ENCODE assay signal across 27 mouse cellular contexts in the genomic region with DNA sequence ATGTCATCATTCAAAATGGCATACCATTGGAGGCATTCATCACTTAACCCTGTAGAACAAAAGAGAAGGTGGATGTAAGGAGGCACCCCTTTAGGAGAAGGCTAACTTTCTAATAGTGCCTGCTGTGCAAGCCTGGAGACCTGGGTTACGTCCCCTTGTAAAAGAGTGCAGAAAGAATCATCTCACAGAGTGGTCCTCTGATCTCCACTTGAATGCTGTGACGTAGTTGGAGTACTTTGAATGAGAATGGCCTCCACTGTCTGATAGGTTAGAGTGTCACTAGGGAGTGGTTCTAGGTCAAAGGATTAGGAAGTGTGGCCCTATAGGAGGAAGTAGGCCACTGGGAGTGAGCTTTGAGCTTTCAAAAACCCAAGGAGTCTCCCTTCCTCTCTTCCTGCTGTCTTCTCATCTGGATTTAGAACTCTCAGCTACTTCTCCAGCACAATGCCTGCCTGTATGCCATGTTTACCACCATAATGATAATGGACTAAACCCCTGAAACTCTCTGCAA.
"Had no signal": no experiment of that assay in that cellular context is flagged by ENCODE, and none has a peak within 500 bp of the region (broad histone marks: within the 10 kb centered on the region; RNA-seq: fewer than 3 reads in every experiment).

No protein-coding gene starts in this region.

- DNase-seq: gastrocnemius, postnatal 14 days; gastrocnemius, postnatal 36 days; heart, adult 18-20 months; heart, postnatal 10 days; heart, postnatal 4 days; kidney, adult 11 months; kidney, adult 2 months; kidney, adult 9 months; kidney, postnatal 14 days; kidney, postnatal 36 days; layer of hippocampus, adult 9-11 months; layer of hippocampus, postnatal 36 days; liver; liver, embryonic 13.5 days had no signal

- H3K4me1 ChIP-seq: heart, embryonic 10.5 days; heart, embryonic 12.5 days; hindbrain, embryonic 10.5 days; hindbrain, embryonic 12.5 days; kidney, embryonic 15.5 days; limb, embryonic 10.5 days; limb, embryonic 12.5 days; liver, embryonic 13.5 days; liver, embryonic 15.5 days had no signal

- H3K36me3 ChIP-seq: hindbrain, embryonic 12.5 days; kidney, embryonic 15.5 days; limb, embryonic 12.5 days had no signal

- H3K9me3 ChIP-seq: heart, embryonic 10.5 days; heart, embryonic 12.5 days; hindbrain, embryonic 10.5 days; hindbrain, embryonic 12.5 days; kidney, embryonic 15.5 days; limb, embryonic 10.5 days; limb, embryonic 12.5 days; liver, embryonic 13.5 days; liver, embryonic 15.5 days had no signal

- ATAC-seq: hindbrain, postnatal 0 days; intestine, embryonic 16.5 days had no signal

- H3K27ac ChIP-seq: heart, embryonic 10.5 days; hindbrain, embryonic 10.5 days; hindbrain, embryonic 12.5 days; hindbrain, embryonic 14.5 days; hindbrain, postnatal 0 days; kidney, embryonic 15.5 days; kidney, postnatal 0 days; limb, embryonic 10.5 days; limb, embryonic 12.5 days; liver, embryonic 13.5 days; liver, embryonic 15.5 days had no signal

- H3K27me3 ChIP-seq: heart, embryonic 12.5 days; hindbrain, embryonic 12.5 days; kidney, embryonic 15.5 days; limb, embryonic 12.5 days; liver, embryonic 13.5 days; liver, embryonic 15.5 days had no signal

- H3K4me2 ChIP-seq: heart, embryonic 12.5 days; hindbrain, embryonic 12.5 days; hindbrain, embryonic 14.5 days; kidney, embryonic 15.5 days; limb, embryonic 12.5 days; liver, embryonic 11.5 days; liver, embryonic 13.5 days; liver, embryonic 15.5 days had no signal

- H3K9ac ChIP-seq: heart, embryonic 12.5 days; hindbrain, embryonic 12.5 days; hindbrain, embryonic 14.5 days; kidney, embryonic 15.5 days; limb, embryonic 12.5 days; liver, embryonic 13.5 days; liver, embryonic 15.5 days had no signal

- H3K4me3 ChIP-seq: heart, embryonic 10.5 days; heart, embryonic 12.5 days; hindbrain, embryonic 10.5 days; hindbrain, embryonic 12.5 days; kidney, embryonic 15.5 days; limb, embryonic 10.5 days; limb, embryonic 12.5 days; liver, embryonic 13.5 days; liver, embryonic 15.5 days had no signal
